Mouse (Mus musculus) forebrain, embryonic 10.5 days (tissue): ENCODE measurements at regions not wholly inside any gene's neighbourhood (a gene's known extent, or its start where the extent isn't known, plus 50 kb on each side); places are given as distances from the start of the nearest gene placed in this dataset.

ENCODE experiments used
- DNase-seq: peaks from one replicate; pipeline ENCODE4 v3.0.0-alpha.2; 2017; ENCODE audit warnings: low spot score; ENCODE audit errors: extremely low spot score
- H3K27ac ChIP-seq: fragments of 300-500 bp; sonication (generic); 2 replicates; pipeline ENCODE4 v1.5.1; 2016; ENCODE audit warnings: mild to moderate bottlenecking
- H3K27me3 ChIP-seq: fragments of 300-500 bp; sonication (generic); 2 replicates; pipeline ENCODE4 v1.6.1; 2016; ENCODE audit warnings: mild to moderate bottlenecking; ENCODE audit not compliant: poor library complexity, severe bottlenecking
- H3K36me3 ChIP-seq: fragments of 300-500 bp; sonication (generic); replicated peaks from 2 replicates; pipeline ENCODE4 v1.6.1; 2016; ENCODE audit warnings: mild to moderate bottlenecking, moderate library complexity
- H3K4me1 ChIP-seq: fragments of 300-500 bp; sonication (generic); 2 replicates; pipeline ENCODE4 v1.6.1; 2016
- H3K4me3 ChIP-seq: fragments of 300-500 bp; sonication (generic); 2 replicates; pipeline ENCODE4 v1.5.1; 2016; ENCODE audit warnings: mild to moderate bottlenecking, moderate library complexity
- H3K9me3 ChIP-seq: fragments of 300-500 bp; sonication (generic); 2 replicates; pipeline ENCODE4 v1.6.1; 2016; ENCODE audit warnings: mild to moderate bottlenecking, moderate library complexity
- WGBS: fragments of 180-500 bp; shearing (Covaris S2); methylation state at CpG from one replicate; pipeline ENCODE4 v1.1.7; 2016; 5-methylcytosine and 5-hydroxymethylcytosine counted together

DNA sequence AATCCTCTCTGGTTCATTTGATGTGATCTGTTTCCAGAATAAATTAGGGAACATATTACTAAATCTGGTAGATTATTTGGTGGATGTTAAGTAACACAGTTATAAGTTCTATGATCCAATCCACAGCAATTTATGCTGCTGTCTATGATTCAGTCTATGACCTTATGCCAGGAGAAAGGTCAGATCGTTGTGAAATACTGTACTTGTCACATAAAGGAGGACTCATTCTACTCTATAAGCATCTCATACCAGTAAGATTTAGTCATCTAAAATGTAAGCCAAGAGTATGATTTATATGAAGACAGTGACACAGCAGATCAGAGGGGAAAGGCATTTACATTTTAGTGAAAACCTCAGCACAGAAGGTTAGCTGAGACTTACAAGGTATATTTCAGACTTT lies 1677.5 kb upstream of the Pcdh10 start:
- H3K36me3 ChIP-seq = no peaks in the 10 kb centered on the region
- no peak overlapping the region for H3K27ac ChIP-seq
- H3K9me3 ChIP-seq = no peaks in the 10 kb centered on the region
- H3K27me3 ChIP-seq = no peaks in the 10 kb centered on the region
- no peak for DNase-seq
- WGBS = 89% methylated on average over 1 of the region's 1 CpGs
- H3K4me3 ChIP-seq = no peak overlapping the region
- H3K4me1 ChIP-seq = no peaks in the 10 kb centered on the region

DNA sequence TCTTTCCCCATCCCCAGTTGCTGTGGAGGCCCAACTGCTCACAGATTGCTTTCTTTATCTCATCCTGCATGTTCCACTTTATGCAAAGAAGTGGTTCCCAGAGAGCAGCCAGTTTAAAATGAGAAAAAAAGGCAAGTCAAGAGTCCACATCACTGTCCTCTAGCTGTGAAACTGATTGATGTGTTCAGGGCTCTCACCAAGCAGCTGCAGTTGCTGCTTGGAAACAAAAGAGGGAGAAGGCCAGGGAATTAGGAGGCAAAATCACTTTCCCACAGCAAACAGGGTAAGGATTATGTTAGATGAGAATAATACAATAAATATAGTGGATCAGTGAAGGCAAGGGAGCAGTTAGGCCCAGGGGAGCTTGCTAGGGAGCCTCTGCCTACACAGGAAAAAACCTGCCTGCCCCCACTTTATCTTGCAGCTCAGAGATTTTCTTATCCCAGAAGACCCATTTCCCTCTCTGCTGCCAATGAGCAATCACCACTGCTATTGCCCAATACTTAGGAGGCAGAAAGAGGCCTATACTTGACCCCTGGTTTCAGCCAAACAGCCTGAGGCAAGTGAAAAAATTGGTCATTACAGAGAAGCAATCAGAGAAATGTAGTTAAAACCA lies 1658.3 kb upstream of the Pcdh10 start:
- H3K27ac ChIP-seq = peak overlapping the region; percentile 56; the same call in 1 of the 2 replicates
- no peak for DNase-seq
- no peaks in the 10 kb centered on the region for H3K9me3 ChIP-seq
- H3K4me1 ChIP-seq = peaks cover 7% of the 10 kb centered on the region
- no peaks in the 10 kb centered on the region for H3K27me3 ChIP-seq
- no peak overlapping the region for H3K4me3 ChIP-seq
- no peaks in the 10 kb centered on the region for H3K36me3 ChIP-seq
